Mouse (Mus musculus): ENCODE results near the gene Arg2. TPM values are rescaled to one million over a fixed set of nuclear protein-coding genes. Genes with fewer than 3 reads are reported as not detected.
"Not testable (repeated sequence)": the region's sequence is repeated elsewhere in the genome, so short reads cannot be mapped to it uniquely, and the experiment has no call there.

Gene Arg2
- polyA plus RNA-seq, 1 experiment: 14.9 TPM

- Histone ChIP-seq H3K4me1 (ENCODE audit: control insufficient read depth, insufficient read depth, low read length) (no peaks in the 10 kb centered on the region; the same call in 1 of the 2 replicates), H3K4me3 (replicated peaks; ENCODE audit: control insufficient read depth, low read depth, low read length) (peak within 1 kb of the TSS; percentile 87), H3K27ac (ENCODE audit: control insufficient read depth, insufficient read depth, low read depth, low read length, poor library complexity) (peak within 1 kb of the TSS; percentile 98)
- TF ChIP-seq CTCF (IDR thresholded peaks at IDR 0.05; ENCODE audit: control insufficient read depth, insufficient read depth, low read length): peak; percentile 60
- TF ChIP-seq POLR2A (IDR thresholded peaks at IDR 0.05; ENCODE audit: borderline replicate concordance, control insufficient read depth, low read depth, low read length): peak; percentile 56; the same call in 1 of the 2 replicates
- WGBS: 1% methylated on average over 73 of the region's 73 CpGs
These were observed 41.7 kb downstream of the Arg2 start, which contains the start of gene Vti1b for GRCm38 (mm10) chr12:79172019-79172941. TSS of gene Vti1b (minus strand) at chr12:79172667.

- no peak for TF ChIP-seq CTCF (IDR thresholded peaks at IDR 0.05; ENCODE audit: control insufficient read depth, insufficient read depth, low read length)
- no peak for TF ChIP-seq POLR2A (IDR thresholded peaks at IDR 0.05; ENCODE audit: borderline replicate concordance, control insufficient read depth, low read depth, low read length)
- H3K4me3 ChIP-seq (replicated peaks; ENCODE audit: control insufficient read depth, low read depth, low read length): no peak overlapping the region
- H3K4me1 ChIP-seq (ENCODE audit: control insufficient read depth, insufficient read depth, low read length): no peaks in the 10 kb centered on the region; the same call in 1 of the 2 replicates
- no peak overlapping the region for H3K27ac ChIP-seq (ENCODE audit: control insufficient read depth, insufficient read depth, low read depth, low read length, poor library complexity)
- WGBS: 60% methylated on average over 5 of the region's 5 CpGs
These were observed 43.1 kb downstream of the Arg2 start for GRCm38 (mm10) chr12:79173721-79174120.

DNA sequence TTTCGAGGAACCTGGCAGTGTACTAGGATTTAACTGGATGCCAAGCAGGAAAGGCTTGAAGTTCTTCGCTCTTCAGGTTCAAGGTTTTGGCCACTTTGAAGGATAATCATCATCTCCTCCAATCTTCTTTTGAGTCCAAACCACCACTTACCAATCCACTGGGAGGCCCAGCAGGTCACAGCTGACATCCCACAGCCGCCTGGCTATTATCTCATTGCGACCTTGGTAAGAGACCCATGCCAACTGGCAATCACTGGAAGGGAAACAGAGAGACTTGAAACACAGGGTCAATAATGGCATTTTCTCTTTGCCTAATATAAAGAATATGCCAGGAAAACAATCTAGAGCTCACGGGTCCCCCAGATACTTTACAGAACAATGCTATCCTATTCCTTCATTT is 45.4 kb downstream of the Arg2 start:
- no peak overlapping the region for H3K4me3 ChIP-seq (replicated peaks; ENCODE audit: control insufficient read depth, low read depth, low read length)
- WGBS: 92% methylated on average over 5 of the region's 5 CpGs
- no peaks in the 10 kb centered on the region; the same call in 1 of the 2 replicates for H3K4me1 ChIP-seq (ENCODE audit: control insufficient read depth, insufficient read depth, low read length)
- no peak for TF ChIP-seq CTCF (IDR thresholded peaks at IDR 0.05; ENCODE audit: control insufficient read depth, insufficient read depth, low read length)
- TF ChIP-seq POLR2A (IDR thresholded peaks at IDR 0.05; ENCODE audit: borderline replicate concordance, control insufficient read depth, low read depth, low read length): no peak
- no peak overlapping the region for H3K27ac ChIP-seq (ENCODE audit: control insufficient read depth, insufficient read depth, low read depth, low read length, poor library complexity)

DNA sequence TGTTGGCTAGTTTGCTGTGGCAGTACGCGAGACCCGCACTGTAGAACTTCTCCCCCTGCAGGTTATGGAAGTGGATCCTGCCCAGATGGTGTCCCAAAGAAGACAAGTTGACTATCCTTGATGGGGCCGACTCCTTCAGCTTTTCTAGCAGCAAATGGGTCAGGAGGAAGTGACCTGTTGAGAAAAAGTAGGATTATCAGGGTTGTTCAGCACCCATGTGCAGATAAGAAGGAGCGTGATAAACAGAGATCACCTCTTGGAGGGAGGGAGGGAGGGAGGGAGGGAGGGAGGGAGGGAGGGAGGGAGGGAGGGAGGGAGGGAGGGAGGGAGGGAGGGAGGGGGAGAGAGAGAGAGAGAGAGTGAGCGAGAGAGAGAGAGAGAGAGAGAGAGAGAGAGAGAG is 54.6 kb downstream of the Arg2 start:
- WGBS: 85% methylated on average over 5 of the region's 6 CpGs
- H3K4me1 ChIP-seq (ENCODE audit: control insufficient read depth, insufficient read depth, low read length); H3K4me3 ChIP-seq (replicated peaks; ENCODE audit: control insufficient read depth, low read depth, low read length); H3K27ac ChIP-seq (ENCODE audit: control insufficient read depth, insufficient read depth, low read depth, low read length, poor library complexity): not testable (repeated sequence)

- Histone ChIP-seq H3K4me1 (ENCODE audit: control insufficient read depth, insufficient read depth, low read length) (no peaks in the 10 kb centered on the region), H3K4me3 (replicated peaks; ENCODE audit: control insufficient read depth, low read depth, low read length) (peak overlapping the region; percentile 93), H3K27ac (ENCODE audit: control insufficient read depth, insufficient read depth, low read depth, low read length, poor library complexity) (no peak overlapping the region; the same call in 1 of the 2 replicates)
- under 1% methylated on average over 18 of the region's 18 CpGs for WGBS
- TF ChIP-seq POLR2A (IDR thresholded peaks at IDR 0.05; ENCODE audit: borderline replicate concordance, control insufficient read depth, low read depth, low read length) (no peak), CTCF (IDR thresholded peaks at IDR 0.05; ENCODE audit: control insufficient read depth, insufficient read depth, low read length) (peak; percentile 4; the same call in 1 of the 2 replicates)
These were observed 60.5 kb downstream of the Arg2 start for GRCm38 (mm10) chr12:79190931-79191673.

- 5% methylated on average over 14 of the region's 14 CpGs for WGBS
- Histone ChIP-seq H3K4me1 (ENCODE audit: control insufficient read depth, insufficient read depth, low read length) (no peaks in the 10 kb centered on the region), H3K4me3 (replicated peaks; ENCODE audit: control insufficient read depth, low read depth, low read length) (peak overlapping the region; percentile 93), H3K27ac (ENCODE audit: control insufficient read depth, insufficient read depth, low read depth, low read length, poor library complexity) (no peak overlapping the region)
- peak; percentile 48 for TF ChIP-seq CTCF (IDR thresholded peaks at IDR 0.05; ENCODE audit: control insufficient read depth, insufficient read depth, low read length)
- TF ChIP-seq POLR2A (IDR thresholded peaks at IDR 0.05; ENCODE audit: borderline replicate concordance, control insufficient read depth, low read depth, low read length): no peak
These were observed 61.1 kb downstream of the Arg2 start for GRCm38 (mm10) chr12:79191701-79192100.

DNA sequence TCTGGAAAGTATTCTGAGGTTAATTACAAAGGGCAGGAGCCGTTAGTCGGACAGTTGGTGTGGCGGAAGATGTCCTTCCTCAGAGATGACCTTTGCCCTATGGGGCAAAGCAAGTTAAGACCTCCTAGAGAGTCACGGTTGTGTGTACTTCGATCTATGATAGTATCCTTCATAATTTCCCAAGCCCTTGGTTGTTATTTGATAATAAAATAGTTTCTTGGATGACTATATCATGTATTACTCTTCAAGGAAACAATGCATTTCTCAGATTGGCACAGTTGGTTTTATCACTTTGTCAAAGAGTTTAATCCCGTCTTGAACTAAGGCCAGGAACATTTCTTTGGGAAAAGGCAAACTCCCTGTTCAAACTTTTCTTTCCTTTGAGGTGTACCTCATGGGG is 61.6 kb downstream of the Arg2 start, which contains the start of gene Rdh11:
TSS of gene Rdh11 (minus strand) at position 101 of the 400 bp plus-strand sequence.
- peak within 1 kb of the TSS; percentile 93 for H3K4me3 ChIP-seq (replicated peaks; ENCODE audit: control insufficient read depth, low read depth, low read length)
- no peak for TF ChIP-seq CTCF (IDR thresholded peaks at IDR 0.05; ENCODE audit: control insufficient read depth, insufficient read depth, low read length)
- no peak for TF ChIP-seq POLR2A (IDR thresholded peaks at IDR 0.05; ENCODE audit: borderline replicate concordance, control insufficient read depth, low read depth, low read length)
- H3K27ac ChIP-seq (ENCODE audit: control insufficient read depth, insufficient read depth, low read depth, low read length, poor library complexity): no peak within 1 kb of the TSS; the same call in 1 of the 2 replicates
- H3K4me1 ChIP-seq (ENCODE audit: control insufficient read depth, insufficient read depth, low read length): no peaks in the 10 kb centered on the region
- 69% methylated on average over 6 of the region's 6 CpGs for WGBS

- TF ChIP-seq POLR2A (IDR thresholded peaks at IDR 0.05; ENCODE audit: borderline replicate concordance, control insufficient read depth, low read depth, low read length) (no peak), CTCF (IDR thresholded peaks at IDR 0.05; ENCODE audit: control insufficient read depth, insufficient read depth, low read length) (peak; percentile 70)
- no peak overlapping the region for H3K27ac ChIP-seq (ENCODE audit: control insufficient read depth, insufficient read depth, low read depth, low read length, poor library complexity)
- WGBS: under 1% methylated on average over 3 of the region's 3 CpGs
- no peaks in the 10 kb centered on the region for H3K4me1 ChIP-seq (ENCODE audit: control insufficient read depth, insufficient read depth, low read length)
- H3K4me3 ChIP-seq (replicated peaks; ENCODE audit: control insufficient read depth, low read depth, low read length): no peak overlapping the region
These were observed 62.9 kb downstream of the Arg2 start for GRCm38 (mm10) chr12:79193441-79193840.
